Mouse (Mus musculus) embryonic facial prominence, embryonic 15.5 days (tissue): ENCODE data around the gene Ccdc149. TPM values are rescaled to one million over a fixed set of nuclear protein-coding genes. Genes with fewer than 3 reads are reported as not detected.

ENCODE experiments used
- polyA plus RNA-seq: library from polyadenylated mRNA; unstranded; fragments of >200 nt; fragmentation: Nextera tagmentation; extraction: Ambion mirVana; gene quantifications from 2 replicates; pipeline ENCODE4 v1.2.1, GENCODE M21; 2015

Ccdc149 gene
- polyA plus RNA-seq, 1 experiment from 2014 or later = 4.1 TPM

Other genes with a start within 250 kb of the Ccdc149 start
- gene Sod3, start 107.7 kb downstream of the Ccdc149 start, polyA plus RNA-seq = 2.7 and 3.2 TPM in 2 replicates
- 7.5 and 7.6 TPM in 2 replicates for gene Lgi2, start 94.9 kb upstream of the Ccdc149 start, polyA plus RNA-seq
- 8.7 and 8.9 TPM in 2 replicates for gene Sepsecs, start 198.2 kb upstream of the Ccdc149 start, polyA plus RNA-seq